Mouse (Mus musculus) embryonic facial prominence, embryonic 15.5 days (tissue): ENCODE measurements at regions not wholly inside any gene's neighbourhood (a gene's known extent, or its start where the extent isn't known, plus 50 kb on each side); places are given as distances from the start of the nearest gene placed in this dataset.

Experiments used
- ATAC-seq: fragments of 200-750 bp; cut with Nextera tagmentation; 2 replicates; pipeline ENCODE4 v1.8.0; 2017; ENCODE audit warnings: low read depth, moderate TSS enrichment; ENCODE audit not compliant: insufficient number of reproducible peaks, low FRiP score, low TSS enrichment
- H3K27ac ChIP-seq: fragments of 300-500 bp; sonication (generic); replicated peaks from 2 replicates; pipeline ENCODE4 v1.5.1; 2015; ENCODE audit warnings: mild to moderate bottlenecking, inconsistent platforms
- H3K27me3 ChIP-seq: fragments of 300-500 bp; sonication (generic); 2 replicates; pipeline ENCODE4 v1.6.1; 2015; ENCODE audit warnings: inconsistent platforms
- H3K36me3 ChIP-seq: fragments of 300-500 bp; sonication (generic); 2 replicates; pipeline ENCODE4 v1.6.1; 2015; ENCODE audit warnings: mild to moderate bottlenecking, inconsistent platforms
- H3K4me1 ChIP-seq: fragments of 300-500 bp; sonication (generic); 2 replicates; pipeline ENCODE4 v1.6.1; 2015; ENCODE audit warnings: inconsistent platforms
- H3K4me2 ChIP-seq: fragments of 300-500 bp; sonication (generic); replicated peaks from 2 replicates; pipeline ENCODE4 v1.6.1; 2015; ENCODE audit warnings: mild to moderate bottlenecking, inconsistent platforms
- H3K4me3 ChIP-seq: fragments of 300-500 bp; sonication (generic); replicated peaks from 2 replicates; pipeline ENCODE4 v1.5.1; 2015; ENCODE audit warnings: mild to moderate bottlenecking, inconsistent platforms
- H3K9ac ChIP-seq: fragments of 300-500 bp; sonication (generic); 2 replicates; pipeline ENCODE4 v1.6.1; 2015; ENCODE audit warnings: inconsistent platforms
- H3K9me3 ChIP-seq: fragments of 300-500 bp; sonication (generic); replicated peaks from 2 replicates; pipeline ENCODE4 v1.6.1; 2016; ENCODE audit warnings: inconsistent platforms
- WGBS: fragments of 180-500 bp; shearing (Covaris S2); methylation state at CpG from one replicate; pipeline ENCODE4 v1.1.7; 2015; 5-methylcytosine and 5-hydroxymethylcytosine counted together

DNA sequence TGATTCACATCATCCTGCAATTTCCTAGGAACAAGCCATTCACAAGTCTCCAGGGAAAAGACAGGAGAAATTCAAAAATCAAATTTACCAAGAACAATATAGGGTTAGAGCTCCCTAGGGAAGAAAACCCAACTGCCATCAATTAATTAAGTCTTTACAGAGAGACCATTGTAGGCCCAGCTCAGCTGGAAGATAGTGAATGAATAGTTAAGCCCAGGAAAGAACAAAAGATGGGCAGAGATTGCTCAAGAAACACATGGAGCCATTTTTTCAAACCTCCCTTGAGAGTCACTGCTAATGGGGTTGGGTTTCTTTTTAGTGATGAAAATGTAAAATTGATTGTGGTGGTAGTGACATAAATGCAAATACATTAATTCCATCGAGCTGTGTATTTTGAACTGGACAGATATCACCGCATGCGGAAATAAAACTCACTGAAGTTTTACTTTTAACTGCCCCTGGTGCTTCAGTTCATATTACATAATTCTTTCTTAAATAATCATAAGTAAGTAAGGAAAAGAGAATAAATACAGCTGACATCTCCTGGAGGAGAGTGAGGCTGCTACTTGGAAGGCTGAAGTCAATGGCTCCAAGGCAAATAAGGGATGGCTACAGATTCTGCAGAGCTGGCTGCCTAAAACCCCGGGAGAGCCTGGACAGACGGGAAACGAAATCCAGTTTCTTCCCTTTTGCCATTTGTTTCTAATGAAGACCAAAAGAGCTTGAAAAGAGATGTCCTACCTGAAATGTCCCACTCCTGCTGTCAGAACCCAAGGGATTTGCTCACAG, 106.5 kb downstream of the Fzd1 start:
- Histone ChIP-seq H3K27ac (no peak overlapping the region), H3K4me1 (no peaks in the 10 kb centered on the region), H3K9ac (no peak overlapping the region), H3K9me3 (no peaks in the 10 kb centered on the region), H3K36me3 (no peaks in the 10 kb centered on the region), H3K4me2 (no peak overlapping the region), H3K27me3 (no peaks in the 10 kb centered on the region), H3K4me3 (no peak overlapping the region)
- no peak for ATAC-seq
- WGBS = 67% methylated on average over 6 of the region's 6 CpGs

GRCm38 (mm10) chr5:4650709-4651108, 107.1 kb downstream of the Fzd1 start:
- Histone ChIP-seq H3K9me3 (no peaks in the 10 kb centered on the region), H3K36me3 (no peaks in the 10 kb centered on the region), H3K9ac (no peak overlapping the region), H3K27me3 (no peaks in the 10 kb centered on the region), H3K4me3 (no peak overlapping the region), H3K27ac (no peak overlapping the region), H3K4me1 (no peaks in the 10 kb centered on the region), H3K4me2 (no peak overlapping the region)
- ATAC-seq = no peak
- WGBS = 62% methylated on average over 3 of the region's 3 CpGs

- Histone ChIP-seq H3K4me1 (no peaks in the 10 kb centered on the region), H3K4me3 (no peak overlapping the region), H3K36me3 (no peaks in the 10 kb centered on the region), H3K27ac (no peak overlapping the region), H3K9me3 (no peaks in the 10 kb centered on the region), H3K27me3 (no peaks in the 10 kb centered on the region), H3K9ac (no peak overlapping the region), H3K4me2 (no peak overlapping the region)
- 20% methylated on average over 6 of the region's 6 CpGs for WGBS
- ATAC-seq = no peak
These were observed 107.8 kb downstream of the Fzd1 start for GRCm38 (mm10) chr5:4649858-4650556.

GRCm38 (mm10) chr5:4641041-4641440, 116.8 kb downstream of the Fzd1 start:
- no peaks in the 10 kb centered on the region for H3K9me3 ChIP-seq

GRCm38 (mm10) chr5:4633763-4634162, 124.1 kb downstream of the Fzd1 start:
- 77% methylated on average over 3 of the region's 3 CpGs for WGBS
- Histone ChIP-seq H3K4me1 (no peaks in the 10 kb centered on the region), H3K27me3 (no peaks in the 10 kb centered on the region), H3K4me3 (no peak overlapping the region), H3K9ac (no peak overlapping the region), H3K27ac (no peak overlapping the region), H3K9me3 (no peaks in the 10 kb centered on the region), H3K4me2 (no peak overlapping the region), H3K36me3 (no peaks in the 10 kb centered on the region)
- ATAC-seq = no peak

More at GRCm38 (mm10) chr5:4641041-4641440, 116.8 kb downstream of the Fzd1 start:
- Histone ChIP-seq H3K4me2 (no peak overlapping the region), H3K27ac (no peak overlapping the region), H3K4me3 (no peak overlapping the region), H3K9ac (no peak overlapping the region), H3K4me1 (no peaks in the 10 kb centered on the region), H3K36me3 (no peaks in the 10 kb centered on the region), H3K27me3 (no peaks in the 10 kb centered on the region)
- ATAC-seq = no peak

DNA sequence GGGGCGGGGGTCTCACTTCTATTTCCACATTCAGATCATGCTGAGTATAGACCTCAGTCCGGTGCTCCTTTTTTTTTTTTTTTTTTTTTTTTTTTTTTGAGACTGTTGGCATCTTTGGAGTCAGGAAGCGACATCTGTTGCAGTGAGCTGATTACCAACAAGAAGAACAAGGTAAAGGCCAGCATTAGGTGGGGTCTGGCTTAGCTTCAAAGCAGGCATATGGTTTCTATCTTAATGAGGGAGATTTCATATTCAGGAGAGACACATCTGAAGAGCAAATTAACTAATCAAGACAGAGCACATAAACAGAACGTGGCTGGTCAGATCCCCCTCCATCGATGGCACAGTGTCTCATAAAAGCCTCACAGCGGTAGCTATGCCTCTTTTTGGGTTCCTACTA, 132.6 kb downstream of the Fzd1 start:
- WGBS = 72% methylated on average over 6 of the region's 6 CpGs
- Histone ChIP-seq H3K4me3 (no peak overlapping the region), H3K27me3 (no peaks in the 10 kb centered on the region), H3K27ac (no peak overlapping the region), H3K36me3 (no peaks in the 10 kb centered on the region), H3K9ac (no peak overlapping the region), H3K4me1 (no peaks in the 10 kb centered on the region), H3K4me2 (no peak overlapping the region), H3K9me3 (no peaks in the 10 kb centered on the region)
- no peak for ATAC-seq

GRCm38 (mm10) chr5:4623625-4624024, 134.2 kb downstream of the Fzd1 start:
- no peak for ATAC-seq
- H3K9me3 ChIP-seq = no peaks in the 10 kb centered on the region
- H3K27me3 ChIP-seq = no peaks in the 10 kb centered on the region
- no peak overlapping the region for H3K4me3 ChIP-seq
- no peak overlapping the region for H3K4me2 ChIP-seq
- WGBS = 32% methylated on average over 4 of the region's 4 CpGs
- H3K27ac ChIP-seq = no peak overlapping the region
- no peak overlapping the region for H3K9ac ChIP-seq
- H3K36me3 ChIP-seq = no peaks in the 10 kb centered on the region
- no peaks in the 10 kb centered on the region for H3K4me1 ChIP-seq

DNA sequence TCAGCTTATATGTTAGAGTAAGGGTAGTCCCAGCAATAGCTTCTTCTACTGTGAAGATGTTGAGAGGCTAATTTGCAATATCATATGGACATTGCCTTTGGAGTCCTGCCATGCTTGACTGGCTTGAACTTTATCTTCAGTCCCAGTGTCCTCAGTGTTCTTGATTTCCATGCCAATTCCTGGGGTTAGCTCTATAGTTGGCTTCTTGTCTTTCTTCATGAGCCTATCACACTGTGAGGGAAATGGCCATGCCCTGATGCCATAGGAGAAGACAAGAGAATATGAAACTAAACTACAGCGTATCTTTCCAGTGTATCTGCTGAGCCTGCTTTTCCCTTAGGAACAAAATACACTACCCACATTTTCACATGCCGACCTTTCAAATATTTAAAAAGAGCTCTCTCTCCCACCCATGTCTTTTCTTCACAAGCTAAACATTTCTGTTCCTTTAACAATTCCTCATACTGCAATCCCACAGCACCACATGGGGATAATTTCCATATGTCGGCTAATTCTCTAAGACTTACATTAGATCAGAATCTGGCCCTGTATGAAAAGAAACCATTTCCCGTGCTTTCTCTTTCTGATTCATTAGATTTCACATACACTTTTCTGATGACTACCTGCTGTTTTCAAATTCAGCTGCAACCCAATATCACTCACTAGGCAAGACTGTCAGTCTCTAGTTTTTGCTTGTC, 137.2 kb downstream of the Fzd1 start:
- 0 out of 2 replicates have a peak, but pooled peaks have one; percentile 11 for ATAC-seq
- H3K36me3 ChIP-seq = no peaks in the 10 kb centered on the region
- no peak overlapping the region for H3K9ac ChIP-seq
- H3K4me2 ChIP-seq = no peak overlapping the region
- no peaks in the 10 kb centered on the region for H3K27me3 ChIP-seq
- no peaks in the 10 kb centered on the region for H3K4me1 ChIP-seq
- 29% methylated on average over 4 of the region's 4 CpGs for WGBS
- H3K27ac ChIP-seq = no peak overlapping the region
- no peaks in the 10 kb centered on the region for H3K9me3 ChIP-seq
- H3K4me3 ChIP-seq = no peak overlapping the region

DNA sequence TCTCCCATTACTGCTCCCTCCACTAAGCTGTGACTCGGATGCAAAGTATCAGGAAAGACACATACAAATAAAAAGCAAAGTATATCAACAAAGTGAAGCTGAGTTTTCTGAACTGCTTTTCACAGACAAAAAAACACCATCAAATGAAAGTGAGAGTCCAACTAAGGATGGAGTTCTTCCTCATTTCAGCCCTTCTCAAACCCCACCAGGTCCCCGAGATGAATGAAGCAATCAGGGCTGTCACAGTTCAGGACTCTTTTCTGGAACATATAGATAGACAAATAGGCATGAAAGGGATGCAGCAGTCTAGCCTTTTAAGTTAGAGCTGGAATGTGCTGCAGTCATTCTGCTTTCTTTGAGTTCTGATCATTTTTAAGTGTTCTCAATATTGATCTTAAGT, 142.6 kb downstream of the Fzd1 start:
- no peak overlapping the region for H3K4me3 ChIP-seq
- no peaks in the 10 kb centered on the region for H3K9me3 ChIP-seq
- no peak for ATAC-seq
- H3K4me2 ChIP-seq = no peak overlapping the region
- no peaks in the 10 kb centered on the region for H3K4me1 ChIP-seq
- 74% methylated on average over 2 of the region's 2 CpGs for WGBS
- no peaks in the 10 kb centered on the region for H3K27me3 ChIP-seq
- H3K27ac ChIP-seq = no peak overlapping the region
- no peak overlapping the region for H3K9ac ChIP-seq
- no peaks in the 10 kb centered on the region for H3K36me3 ChIP-seq

- no peak overlapping the region for H3K9ac ChIP-seq
- no peaks in the 10 kb centered on the region for H3K4me1 ChIP-seq
- ATAC-seq = no peak
- 88% methylated on average over 3 of the region's 3 CpGs for WGBS
- no peaks in the 10 kb centered on the region for H3K27me3 ChIP-seq
- no peak overlapping the region for H3K4me2 ChIP-seq
- no peak overlapping the region for H3K4me3 ChIP-seq
- H3K9me3 ChIP-seq = no peaks in the 10 kb centered on the region
- no peaks in the 10 kb centered on the region for H3K36me3 ChIP-seq
- H3K27ac ChIP-seq = no peak overlapping the region
These were observed 160.4 kb downstream of the Fzd1 start for GRCm38 (mm10) chr5:4597471-4597870.

GRCm38 (mm10) chr5:4595010-4595409, 162.8 kb downstream of the Fzd1 start:
- Histone ChIP-seq H3K27me3 (no peaks in the 10 kb centered on the region), H3K9me3 (no peaks in the 10 kb centered on the region), H3K9ac (no peak overlapping the region), H3K4me1 (no peaks in the 10 kb centered on the region), H3K4me2 (no peak overlapping the region), H3K36me3 (no peaks in the 10 kb centered on the region), H3K4me3 (no peak overlapping the region), H3K27ac (no peak overlapping the region)
- WGBS = 52% methylated on average over 2 of the region's 2 CpGs
- ATAC-seq = no peak
